Mouse (Mus musculus) regulatory T cell (primary cell): ENCODE results near the gene Cage1.

Experiments used
- in situ Hi-C: fragments of 300-600 bp; cut with MboI, MseI; formaldehyde crosslinking; loops from one replicate; pipeline ENCODE4 v1.15.1; 2025; ENCODE audit warnings: high pct_unique_total_duplicates

The Cage1 gene

DNA sequence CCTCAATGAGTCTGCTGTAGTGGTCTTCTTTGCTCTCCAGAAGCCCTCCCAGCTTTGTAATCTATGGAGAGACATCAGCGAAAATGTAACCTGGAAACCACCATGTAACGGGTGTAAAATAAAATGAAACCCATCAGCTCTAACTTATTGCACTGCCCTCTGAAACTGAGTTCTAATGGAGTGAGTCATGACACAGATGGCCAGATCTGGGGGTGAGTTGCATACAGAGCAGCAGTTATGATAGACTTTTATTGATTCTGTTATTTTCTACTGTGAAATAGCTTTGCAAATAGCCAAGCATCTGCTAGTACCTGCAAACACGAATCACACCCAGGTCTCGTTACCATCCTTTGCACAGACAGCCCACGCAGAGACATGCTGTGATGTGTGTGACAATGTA lies 24.4 kb downstream of the Cage1 start:
- in situ Hi-C loops = no loop called here

DNA sequence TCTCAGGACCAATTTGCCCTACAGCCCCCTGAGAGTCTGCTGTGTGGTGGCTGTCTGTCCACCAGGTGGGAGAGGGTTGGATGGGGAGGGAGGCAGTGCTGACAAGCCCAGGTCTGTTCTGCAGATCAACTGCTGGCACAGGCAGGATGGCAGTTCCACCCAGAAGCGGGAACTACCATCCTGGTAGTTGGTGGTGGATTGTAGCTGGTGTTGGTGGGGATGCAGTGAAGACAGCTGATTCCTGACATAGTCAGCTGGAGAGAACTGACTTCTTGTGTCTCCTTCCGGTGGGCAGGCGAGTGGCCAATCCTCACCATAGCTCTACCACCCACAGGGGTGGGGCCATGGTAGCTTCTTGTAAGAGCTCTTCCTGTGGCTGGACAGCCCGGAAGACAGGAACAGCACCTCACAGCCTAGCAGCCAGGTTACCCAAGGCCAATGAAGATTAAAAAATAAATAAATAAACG lies 26.4 kb downstream of the Cage1 start:
- in situ Hi-C loops = no loop called here

DNA sequence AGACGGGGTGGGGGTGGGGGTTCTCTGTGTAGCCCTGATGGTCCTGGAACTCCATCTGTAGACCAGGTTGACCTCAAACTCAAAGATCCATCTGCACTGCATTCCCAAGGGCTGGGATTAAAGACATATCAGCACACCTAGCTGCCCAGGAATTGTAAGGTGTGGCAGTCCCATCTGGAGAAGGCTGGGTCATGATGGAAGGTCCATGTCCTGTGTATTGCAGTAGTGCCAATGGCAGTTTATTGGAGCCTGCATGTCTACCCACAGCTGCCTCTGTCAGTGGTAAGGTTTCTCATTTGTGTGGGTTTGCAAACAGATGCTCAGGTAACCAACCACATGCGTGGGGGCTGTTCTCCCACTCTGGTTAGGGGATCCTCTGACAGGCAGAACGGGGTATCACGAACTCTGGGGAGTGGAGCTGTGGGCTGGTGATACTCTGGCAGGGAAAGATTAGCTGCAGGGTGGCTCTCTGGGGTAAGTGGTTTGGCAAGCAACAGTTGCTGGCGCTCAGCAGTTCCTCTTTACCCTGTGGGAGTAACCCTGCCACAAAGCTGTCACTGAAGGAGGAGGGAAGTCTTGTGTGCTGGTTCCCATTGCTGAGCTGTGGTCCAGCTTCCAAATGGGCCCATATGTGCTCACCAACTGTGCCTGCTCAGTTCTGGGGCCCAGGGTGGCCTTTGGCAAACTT lies 27.0 kb downstream of the Cage1 start:
- in situ Hi-C loops = no loop called here

DNA sequence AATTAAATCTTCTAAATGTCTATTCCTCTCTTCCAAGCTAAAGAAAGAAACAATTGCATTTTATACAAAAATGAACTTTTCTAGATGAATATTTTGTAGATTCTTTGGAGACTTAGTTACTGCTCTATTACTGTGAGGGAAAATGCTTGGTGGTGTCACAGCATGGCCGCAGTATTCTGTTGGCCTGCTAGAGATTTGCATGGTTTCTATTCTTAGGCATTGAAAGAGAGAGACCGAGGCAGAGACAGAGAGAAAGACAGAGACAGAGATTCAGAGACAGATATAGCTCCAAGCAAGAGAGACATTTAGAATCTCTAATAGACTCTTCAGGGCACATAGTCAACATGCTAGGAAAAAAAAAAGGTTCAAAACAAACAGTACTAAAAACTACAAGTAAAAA lies 28.9 kb downstream of the Cage1 start:
- in situ Hi-C loops = no loop called here

DNA sequence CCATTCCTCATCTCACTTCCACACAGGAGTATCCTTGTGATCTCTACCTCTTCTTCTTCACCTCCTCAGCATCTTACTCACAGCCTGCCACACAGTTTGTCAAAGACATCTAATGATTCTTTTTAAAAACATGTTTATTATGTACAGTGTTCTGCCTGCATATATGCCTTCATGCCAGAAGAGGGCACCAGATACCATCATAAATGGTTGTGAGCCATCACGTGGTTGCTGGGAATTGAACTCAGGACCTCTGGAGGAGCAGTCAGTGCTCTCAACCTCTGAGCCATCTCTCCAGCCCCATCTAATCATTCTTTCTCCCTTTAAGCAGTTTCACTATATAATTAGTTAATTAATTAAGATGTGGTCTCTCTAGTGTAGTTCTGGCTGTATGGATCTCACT lies 34.4 kb downstream of the Cage1 start:
- in situ Hi-C loops = no loop called here

DNA sequence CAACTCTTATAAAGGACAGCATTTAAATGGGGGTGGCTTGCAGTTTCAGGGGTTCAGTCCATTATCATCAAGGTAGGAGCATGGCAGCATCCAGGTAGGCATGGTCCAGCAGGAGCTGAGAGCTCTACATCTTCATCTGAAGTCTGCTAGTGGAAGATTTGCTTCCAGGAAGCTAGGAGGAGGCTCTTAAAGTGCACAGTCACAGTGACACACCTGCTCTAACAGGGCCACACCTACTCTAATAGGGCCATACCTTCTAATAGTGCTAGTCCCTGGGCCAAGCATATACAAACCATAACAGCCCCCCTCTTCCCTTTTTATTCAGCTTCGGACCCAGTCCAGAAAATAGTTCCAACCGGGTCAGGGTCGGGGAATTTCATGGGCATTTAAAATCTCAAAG lies 37.2 kb downstream of the Cage1 start:
- in situ Hi-C loops = loop anchor here (5.0 to 10.0 kb wide), 2 partner anchors 38 to 635 kb away; partner anchors contain the start of genes Bloc1s5, Cage1 and Riok1

DNA sequence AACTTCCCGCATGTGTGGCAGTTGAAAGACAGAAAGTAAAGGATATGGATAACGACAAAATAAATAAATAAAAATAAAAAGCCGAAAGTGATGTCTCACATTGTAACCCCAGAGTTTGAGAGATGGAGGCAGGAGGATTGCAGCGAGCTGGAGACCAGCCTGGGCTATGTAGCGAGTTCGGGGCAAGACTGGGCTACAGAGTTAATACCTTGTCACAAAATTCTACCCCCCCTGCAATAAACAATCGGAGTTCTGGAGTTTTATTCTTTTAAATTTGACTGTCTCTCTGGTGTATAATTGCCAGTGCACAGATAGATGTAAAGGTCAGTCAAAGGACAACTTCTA lies 42.5 kb downstream of the Cage1 start:
- in situ Hi-C loops = loop anchor here (10.0 kb wide), 1 partner anchor 640 kb away; the partner anchor contains the start of gene Bloc1s5

DNA sequence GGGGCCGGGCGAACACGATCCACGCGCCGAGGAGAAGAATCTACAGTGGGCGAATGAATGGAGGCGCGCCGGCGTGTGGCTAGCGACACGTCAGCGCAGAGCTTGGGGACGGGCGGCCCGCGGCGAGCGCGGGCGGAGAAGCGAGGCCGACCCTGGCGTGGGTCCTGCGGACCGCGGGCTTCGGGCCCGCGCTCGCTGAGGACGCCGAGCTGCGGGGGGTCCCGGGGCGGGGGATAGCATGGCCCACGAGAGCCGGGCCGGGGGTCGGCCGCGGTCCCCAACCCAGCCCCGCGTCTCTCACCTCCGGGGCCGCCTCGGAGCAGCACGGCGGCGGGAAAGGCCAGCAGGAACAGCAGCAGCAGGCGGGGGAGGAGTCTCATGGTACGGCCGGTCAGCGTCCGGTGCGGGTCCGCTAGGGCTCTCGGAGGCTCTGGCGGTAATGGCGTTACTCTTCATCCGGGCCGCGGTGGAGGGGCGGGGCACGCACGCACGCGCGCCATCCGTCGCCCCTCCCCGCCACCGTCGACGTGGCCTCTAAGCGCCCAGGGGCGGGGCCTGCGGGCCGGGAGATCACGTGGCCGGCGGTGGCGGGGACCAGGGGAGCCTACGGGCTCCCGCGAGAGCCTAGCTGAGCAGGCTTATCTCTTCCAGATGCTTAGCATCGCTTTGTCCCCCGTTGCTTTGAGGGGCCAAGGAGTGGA lies 43.0 kb downstream of the Cage1 start, which contains the start of gene Ssr1:
TSS of gene Ssr1 (minus strand) at position 514 of the 701 bp plus-strand sequence.
- in situ Hi-C loops = loop anchor here (10.0 kb wide), 1 partner anchor 641 kb away; the partner anchor contains the start of gene Bloc1s5

DNA sequence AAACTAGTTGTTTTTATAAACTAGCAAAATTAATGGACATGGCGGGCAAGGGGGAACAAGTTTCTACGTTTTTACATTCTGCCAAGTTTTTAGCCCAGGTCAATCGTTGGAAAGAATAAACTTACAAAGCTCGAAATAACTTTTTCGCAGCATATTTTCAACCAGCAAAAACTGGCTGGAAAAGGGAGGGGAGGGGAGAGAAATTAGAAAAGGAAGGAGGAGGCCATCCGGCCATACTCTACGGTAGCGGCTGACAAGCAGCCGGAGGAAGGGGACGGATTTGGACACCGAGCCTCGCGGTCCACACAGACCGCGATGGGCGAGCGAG lies 43.5 kb downstream of the Cage1 start:
- in situ Hi-C loops = loop anchor here (10.0 kb wide), 1 partner anchor 641 kb away; the partner anchor contains the start of gene Bloc1s5

DNA sequence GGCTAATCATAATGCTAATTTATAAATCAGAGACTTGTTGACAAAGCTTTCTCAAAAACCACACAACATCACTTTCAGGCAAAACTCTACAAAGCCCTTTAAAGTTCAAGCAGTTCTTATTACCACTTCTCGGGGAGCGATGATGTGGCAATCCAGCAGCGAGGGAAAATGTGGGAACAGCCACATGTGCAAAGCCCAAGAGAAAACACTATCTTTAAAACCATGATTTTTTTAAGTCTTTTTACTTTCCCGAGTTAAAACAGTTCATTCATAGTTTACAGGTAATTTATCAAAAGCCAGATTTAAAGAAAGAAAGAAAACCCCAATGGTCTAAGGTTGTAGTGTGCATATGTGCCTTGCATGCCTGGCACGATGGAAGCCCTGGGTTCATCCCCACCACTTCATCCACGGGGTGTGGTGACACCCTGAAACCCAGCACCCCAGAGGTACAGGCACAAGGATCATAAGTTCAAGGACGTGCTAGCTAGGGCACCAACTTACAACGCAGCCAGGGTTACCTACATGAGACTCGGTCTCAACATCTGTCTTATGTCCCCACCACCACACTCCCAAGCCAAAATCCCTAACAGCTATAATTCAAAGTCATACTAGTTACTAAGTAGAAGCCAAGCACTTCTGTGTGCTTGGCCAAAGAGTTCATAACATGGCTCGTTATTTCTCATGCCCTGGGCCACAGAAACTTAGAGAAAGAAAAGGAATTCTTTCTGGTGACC lies 44.1 kb downstream of the Cage1 start:
- in situ Hi-C loops = loop anchor here (10.0 kb wide), 1 partner anchor 642 kb away; the partner anchor contains the start of gene Bloc1s5

DNA sequence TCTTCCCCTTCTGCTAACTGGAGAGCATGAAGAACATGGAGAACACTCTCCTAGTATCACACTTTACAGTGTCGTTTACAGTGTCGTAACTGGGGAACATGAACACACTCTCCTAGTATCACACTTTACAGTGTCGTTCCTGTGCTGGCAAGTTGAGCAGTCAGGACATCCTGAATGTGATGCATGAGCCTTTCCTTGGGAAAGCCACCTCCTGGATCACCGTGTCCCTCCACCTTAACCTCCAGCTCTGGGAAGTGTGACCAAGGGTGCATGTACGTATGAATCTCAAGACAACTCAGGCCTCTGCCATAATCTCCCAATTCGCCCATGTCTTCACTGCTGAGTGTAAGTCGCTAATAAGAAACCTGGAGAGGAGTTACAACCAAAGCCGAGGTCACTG lies 47.2 kb downstream of the Cage1 start:
- in situ Hi-C loops = loop anchor here (10.0 kb wide), 1 partner anchor 645 kb away; the partner anchor contains the start of gene Bloc1s5

DNA sequence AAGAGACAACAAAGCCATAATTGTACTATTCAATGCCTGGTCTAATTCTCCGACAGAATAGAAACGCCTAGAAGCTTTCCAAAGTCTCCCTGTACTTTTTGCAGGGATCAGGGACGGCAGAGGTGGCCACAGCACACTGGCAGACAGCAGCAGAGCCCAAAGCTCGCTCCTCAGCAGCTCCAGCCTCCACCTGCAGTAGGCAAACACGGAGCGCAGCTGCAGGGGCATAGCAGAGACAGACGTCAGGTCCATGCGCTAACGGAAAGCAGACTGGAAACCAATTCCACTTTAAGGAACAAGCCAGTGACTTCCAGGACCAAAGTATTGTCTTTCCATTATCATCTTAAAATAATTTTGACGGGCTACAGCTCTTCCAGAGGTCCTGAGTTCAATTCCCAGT lies 50.7 kb downstream of the Cage1 start:
- in situ Hi-C loops = no loop called here

DNA sequence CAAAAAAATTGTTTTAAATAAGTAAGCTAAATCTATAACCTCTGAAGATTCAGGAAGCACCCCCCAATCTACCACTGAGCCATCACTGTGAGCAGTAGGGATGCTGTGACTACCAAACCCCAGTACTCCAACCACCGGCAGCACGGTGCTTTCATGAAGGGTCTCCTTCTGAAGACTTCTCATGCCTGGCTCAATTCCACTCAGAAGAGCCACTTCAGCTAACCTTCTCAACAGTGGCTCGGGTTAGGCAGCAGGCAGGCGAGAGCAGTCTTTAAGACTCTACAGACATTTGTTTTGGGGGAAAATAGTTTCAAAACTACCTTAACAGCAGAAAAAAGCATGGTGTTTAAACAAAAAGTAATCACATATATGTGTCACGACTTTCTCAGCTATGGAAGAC lies 55.8 kb downstream of the Cage1 start:
- in situ Hi-C loops = no loop called here

DNA sequence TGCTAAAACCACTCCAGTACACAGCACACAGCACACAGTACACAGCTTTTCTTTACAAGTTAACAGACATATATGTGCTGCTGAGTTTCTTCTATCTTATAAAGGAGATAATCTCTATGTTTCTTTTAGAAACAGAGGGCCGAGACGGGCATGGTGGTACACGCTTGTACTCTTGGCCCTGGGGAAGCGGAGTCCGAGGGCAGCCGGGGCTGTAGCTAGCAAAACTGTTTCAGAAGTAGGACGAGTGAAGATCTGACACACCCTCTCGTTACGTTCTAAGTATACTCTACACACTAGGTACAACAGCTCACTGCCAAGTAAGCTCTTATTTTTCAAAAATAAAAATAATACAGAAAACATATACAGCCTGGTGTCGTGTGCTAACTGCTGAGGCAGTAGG lies 56.5 kb downstream of the Cage1 start:
- in situ Hi-C loops = no loop called here

DNA sequence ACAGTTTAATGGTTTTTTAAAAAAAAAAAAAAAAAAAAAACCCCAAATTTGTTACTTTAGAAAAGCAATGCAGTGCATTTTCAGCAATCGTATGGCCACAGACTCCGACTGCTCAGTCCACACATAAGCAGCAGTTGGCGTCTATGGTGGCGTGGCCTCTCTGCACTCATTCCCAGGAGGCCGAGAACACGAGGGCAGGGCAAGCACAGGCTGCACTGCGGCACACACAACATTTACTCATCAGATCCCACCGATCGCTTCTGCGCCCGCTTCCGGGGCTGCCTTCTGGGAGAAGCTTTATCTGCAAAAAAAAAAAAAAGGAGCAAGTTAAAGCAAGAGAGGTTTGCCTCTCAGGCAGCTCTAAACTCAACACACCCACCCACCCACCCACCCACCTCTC lies 57.4 kb downstream of the Cage1 start:
- in situ Hi-C loops = no loop called here

DNA sequence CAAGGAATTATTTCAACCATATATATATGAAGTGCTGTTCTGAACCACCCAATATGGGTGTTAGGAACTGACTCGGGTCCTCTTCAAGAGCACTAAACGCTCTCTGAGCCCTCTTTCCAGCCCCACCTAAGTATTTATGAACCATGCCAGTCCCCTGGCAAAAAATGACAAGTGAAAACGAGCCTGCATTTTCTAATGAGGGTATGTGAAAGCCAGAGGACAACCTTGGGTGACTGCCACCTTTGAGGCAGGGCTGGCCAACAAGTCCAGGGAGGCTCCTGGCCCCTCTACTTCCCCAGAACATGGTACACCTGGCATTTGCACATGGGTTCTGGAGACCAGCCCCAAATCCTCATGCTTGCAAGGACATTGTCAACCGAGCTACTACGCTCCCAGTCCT lies 62.1 kb downstream of the Cage1 start:
- in situ Hi-C loops = no loop called here

DNA sequence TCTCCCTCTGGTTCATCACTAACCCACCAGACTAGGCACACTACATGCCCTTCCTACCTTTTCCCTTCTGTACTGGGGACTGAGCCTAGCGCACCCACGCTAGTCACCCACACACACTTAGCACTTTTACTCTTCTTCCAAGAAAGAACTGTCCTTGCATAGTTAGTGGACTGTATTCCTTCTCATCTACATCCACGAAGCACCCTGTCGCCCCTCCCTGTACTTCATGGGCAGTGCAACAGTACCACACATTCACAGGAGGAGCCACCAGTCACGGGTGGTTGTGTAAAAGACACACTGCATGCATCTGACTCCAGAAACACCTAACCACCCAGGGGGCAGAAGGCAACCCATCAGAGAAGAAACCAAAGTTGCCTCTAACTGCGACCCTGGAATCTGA lies 62.8 kb downstream of the Cage1 start:
- in situ Hi-C loops = no loop called here

DNA sequence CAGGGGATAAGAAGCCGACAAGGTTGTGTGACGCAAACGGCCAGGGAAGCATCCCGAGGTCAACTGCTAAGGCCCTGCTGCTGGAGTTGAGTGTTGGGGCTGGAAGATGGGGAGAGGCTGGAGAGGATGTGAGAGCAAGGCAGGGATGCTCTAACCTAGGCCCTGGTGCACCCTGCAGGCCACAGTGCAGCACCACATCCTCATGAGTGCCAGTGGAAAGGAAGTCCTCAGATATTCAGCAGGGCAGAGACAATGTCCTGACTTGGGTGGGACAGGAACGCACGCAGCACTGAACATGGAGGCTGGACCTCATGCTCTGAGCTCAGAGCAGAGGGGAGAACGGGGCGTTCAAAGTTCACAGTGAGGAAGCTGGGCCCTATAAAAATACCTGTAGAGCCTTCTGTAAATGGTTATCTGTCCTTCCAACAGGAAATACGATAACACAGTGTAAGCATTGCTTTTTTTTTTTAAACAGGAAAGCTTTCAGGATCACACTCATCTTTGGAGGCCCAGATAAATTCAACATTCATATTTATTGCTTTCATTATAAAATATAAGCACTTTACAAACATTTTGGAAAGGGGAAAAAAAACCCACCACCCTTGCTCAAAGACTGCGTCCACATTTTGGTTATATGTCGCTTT lies 65.9 kb downstream of the Cage1 start:
- in situ Hi-C loops = no loop called here

DNA sequence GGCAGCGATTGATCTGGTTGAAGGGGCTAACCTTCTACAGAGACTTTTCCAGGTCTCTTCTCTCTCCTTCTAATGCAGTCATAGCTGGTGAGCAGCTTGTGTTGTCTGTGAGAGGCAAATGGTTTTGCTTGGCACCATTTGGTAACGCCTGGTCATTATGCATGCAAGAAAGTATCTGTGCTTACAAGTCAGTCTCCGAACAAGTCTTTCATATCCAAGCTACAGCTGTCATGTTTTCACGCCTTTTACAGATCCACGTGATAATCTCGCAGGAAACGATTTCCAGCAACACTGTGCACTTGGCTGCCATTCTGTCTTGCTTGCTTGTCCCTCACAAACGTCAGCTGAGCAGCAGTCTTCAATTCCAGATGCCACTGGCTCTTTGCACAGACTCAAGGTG lies 66.9 kb downstream of the Cage1 start:
- in situ Hi-C loops = no loop called here

DNA sequence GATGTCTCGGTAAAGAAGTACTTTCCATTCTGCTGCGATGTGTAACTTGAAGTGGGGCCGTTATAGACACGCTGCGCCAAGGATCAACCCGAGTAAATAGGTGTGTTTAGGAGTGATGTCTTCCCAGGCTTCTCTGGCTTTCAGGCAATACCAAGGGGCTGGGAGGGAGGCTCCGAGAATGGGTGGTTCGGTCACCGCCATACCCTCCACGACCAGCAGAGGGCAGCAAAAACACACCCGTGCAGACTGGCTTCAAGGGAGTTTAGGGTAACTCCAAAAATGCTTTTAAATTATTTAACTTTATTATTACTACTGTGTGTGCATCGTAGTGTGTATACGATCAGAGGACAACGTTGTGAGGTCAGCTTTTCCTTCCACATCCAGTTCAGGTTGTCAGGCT lies 67.5 kb downstream of the Cage1 start:
- in situ Hi-C loops = no loop called here

DNA sequence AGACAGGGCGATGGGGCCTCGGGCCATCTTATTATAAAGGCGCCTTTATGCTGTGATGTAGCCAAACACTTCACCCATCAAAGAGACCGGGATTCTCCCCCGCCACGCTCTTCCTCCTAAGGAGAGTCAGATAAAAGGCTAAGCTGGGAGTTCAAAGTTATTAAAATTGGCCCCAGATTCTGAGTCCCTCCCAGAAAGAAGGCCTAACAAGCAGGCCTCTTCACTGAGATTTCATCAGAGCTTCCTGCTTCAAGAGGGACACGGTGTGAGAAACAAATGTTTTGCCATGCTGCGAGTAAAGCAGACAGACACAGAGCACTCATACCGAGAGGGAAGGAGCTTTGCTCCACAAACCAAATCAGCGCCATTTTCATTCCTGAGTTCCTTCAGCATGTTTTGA lies 69.3 kb downstream of the Cage1 start:
- in situ Hi-C loops = no loop called here

DNA sequence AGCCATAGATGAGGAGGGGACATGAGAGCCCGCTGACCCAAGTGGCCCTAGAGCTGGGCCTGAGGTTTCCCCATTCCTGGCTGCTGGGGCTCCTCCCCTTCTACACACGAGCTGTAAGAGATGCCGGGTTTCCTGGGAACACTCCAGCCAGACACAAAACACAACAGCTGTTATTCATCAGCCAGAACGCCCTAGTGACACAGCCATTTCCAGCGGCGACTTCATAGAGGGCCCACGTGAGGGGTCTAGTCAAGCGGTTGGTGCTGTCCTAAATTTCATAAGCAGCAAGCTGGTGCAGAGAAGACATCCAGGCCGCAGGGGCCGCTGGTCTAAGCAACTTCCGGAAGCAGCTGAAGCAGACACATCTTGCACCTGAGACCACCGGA lies 69.8 kb downstream of the Cage1 start:
- in situ Hi-C loops = no loop called here
